Mouse (Mus musculus) left cerebral cortex, adult 8-10 months (tissue): Measurements from ENCODE around the gene Sirt2. TPM values are rescaled to one million over a fixed set of nuclear protein-coding genes. Genes with fewer than 3 reads are reported as not detected.

Source experiments
- DNase-seq, 2 experiments: peaks; one replicate each; pipeline ENCODE4 v3.0.0; 2022; ENCODE audit warnings: low spot score in 2 of 2
- total RNA-seq, 4 experiments: library from RNA; stranded (reverse); gene quantifications; 2 replicates each; pipeline ENCODE4 v1.2.4; 2022

Sirt2 gene
- total RNA-seq, 4 experiments from 2014 or later = 132 to 145 (median 141) TPM

DNA sequence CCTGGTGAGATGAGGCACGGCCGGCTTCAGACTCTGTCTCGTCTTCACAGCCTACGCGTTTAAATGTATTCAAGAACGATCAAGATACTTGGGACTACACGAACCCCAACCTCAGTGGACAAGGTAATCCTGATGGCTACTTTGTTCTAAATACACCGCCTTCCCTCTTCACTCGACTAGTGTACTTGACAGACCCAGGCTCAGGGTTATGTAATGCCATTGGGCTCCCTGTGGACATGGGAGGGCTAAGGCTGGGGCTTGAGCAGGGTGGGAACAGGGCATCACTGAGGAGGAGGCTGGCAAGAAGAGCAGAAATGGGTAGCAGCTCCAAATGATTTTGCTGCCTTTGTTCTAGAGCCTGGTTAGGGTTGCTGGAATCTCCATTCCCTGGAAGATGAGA is 48.7 kb downstream of the Sirt2 start:
- DNase-seq = no peak

DNA sequence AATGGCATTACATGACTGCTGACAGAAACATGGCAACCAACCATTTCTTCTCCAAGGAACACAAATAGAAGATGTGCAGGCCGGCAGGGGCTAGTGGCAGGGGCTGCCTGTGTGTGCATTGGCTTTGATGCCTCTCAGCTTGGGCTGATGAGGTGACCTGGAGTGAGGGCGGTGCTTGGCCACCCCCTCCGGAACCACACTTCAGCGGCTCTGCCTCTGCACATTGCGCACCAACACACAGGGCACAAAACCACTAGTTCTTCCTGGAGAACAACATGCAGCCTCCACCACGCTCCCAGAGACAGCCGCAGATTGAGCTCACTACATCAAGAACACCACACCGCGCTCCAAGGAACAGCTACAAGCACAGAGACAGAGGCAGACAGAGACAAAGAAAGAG is 49.7 kb downstream of the Sirt2 start:
- DNase-seq = no peak

DNA sequence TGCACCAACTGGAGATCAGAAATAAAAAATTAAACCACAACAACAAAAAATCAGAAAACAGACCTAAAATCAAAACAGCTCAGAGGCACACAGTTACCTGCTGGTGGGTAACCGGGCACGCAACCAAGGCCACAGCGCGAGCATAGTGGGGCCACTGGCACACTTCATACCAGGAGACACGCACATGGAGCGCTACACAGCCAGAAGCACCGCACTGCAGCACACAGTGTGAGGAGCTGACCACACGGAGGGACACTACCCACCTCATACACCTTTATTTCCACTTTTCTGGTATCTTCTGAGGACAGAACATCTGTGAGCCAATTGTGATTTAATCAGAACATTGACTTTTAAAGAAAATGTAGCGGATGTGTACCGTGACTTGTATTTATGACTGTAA is 50.4 kb downstream of the Sirt2 start:
- no peak for DNase-seq

DNA sequence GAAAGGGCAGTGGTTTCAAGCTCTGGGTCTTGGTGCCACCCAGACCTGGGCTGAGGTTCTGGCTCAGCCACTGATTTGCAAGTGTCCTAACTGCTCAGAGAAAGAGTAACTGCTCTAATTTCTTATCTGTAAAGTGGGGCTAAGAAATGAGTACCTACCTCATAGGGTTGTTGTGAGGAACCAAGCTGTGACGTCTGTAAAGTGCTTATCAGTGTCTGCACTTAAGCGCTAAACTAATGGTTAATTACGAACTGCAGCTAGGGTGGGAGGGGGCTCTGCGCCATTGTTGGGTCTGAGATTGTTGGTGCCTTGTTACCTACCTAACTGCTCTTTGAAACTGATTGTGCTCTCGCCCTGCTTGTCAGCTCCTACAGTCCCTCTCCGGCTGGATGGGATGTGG is 51.0 kb downstream of the Sirt2 start:
- no peak for DNase-seq

DNA sequence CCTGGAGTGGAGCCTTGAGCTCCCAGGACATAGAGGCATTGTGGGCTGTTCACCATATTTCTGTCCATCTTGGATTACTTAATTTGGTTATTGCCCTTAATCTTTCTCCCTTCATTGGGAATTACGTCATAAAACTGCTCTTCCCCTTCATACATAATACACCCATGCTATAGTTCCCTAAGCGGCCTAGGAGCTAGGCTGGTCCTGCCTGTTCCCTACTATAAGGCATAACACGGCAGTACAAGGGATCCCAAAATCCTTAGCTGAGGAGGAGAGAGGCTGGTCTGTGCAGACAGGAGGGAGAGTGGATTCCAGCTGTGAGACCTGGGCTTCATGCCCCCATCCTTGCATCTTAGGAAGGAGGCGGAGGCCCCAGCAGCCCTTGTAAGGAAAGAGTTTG is 51.4 kb downstream of the Sirt2 start:
- DNase-seq = no peak

DNA sequence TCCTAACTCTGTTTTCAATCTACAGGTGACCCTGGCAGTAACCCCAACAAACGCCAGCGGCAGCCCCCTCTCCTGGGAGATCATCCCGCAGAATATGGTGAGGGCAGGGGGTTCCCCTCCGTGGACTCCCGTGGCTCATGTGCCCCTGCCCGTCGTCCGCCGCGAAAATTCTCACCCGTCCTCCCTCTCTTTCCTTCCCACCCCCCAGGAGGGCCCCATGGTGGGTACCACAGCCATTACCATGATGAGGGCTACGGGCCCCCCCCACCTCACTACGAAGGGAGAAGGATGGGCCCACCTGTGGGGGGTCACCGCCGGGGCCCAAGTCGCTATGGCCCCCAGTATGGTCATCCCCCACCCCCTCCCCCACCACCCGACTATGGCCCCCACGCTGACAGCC is 51.9 kb downstream of the Sirt2 start:
- DNase-seq = no peak

DNA sequence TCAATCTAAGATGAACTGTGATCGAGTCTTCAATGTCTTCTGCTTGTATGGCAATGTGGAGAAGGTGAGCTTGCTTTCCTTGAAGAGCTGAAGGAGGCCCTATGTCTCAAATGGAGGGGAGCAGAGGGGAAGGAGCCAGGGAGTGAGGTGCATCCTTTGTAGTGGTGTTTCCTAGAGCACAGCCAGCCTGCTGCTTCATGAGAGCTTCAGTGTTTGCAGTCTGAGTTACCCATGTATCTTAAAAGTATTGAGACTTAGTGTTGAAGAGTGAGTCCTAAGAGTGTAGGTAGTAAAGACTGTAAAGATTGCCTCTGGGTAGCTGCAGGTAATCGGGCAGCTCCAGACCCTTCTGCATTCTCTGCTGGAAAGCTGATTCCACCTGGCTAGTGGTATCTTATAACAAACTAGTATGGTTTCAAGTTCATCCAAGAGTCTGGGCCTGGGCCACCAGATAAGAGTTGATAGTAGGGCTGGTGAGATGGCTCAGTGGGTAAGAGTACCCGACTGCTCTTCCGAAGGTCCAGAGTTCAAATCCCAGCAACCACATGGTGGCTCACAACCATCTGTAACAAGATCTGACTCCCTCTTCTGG is 52.4 kb downstream of the Sirt2 start:
- DNase-seq = no peak

DNA sequence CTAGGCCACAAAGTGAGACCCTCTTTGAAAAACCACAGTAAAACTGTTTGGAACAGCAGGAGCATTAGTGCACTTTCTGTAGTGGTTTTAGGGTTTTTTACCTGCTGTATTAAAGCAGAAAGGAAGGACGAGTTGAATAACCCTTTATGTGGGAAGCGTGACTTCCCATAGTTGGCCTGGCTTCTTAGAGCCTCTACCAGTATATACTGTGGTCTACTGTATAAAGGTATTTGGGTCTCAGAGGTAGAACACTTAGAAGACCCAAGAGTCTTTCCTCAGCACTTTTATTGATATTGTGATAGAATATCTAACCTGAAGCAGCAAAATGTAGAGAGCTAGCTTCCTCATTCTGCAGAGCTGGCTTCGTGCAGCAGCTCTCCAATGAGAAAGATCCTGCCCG is 53.0 kb downstream of the Sirt2 start:
- DNase-seq = no peak

DNA sequence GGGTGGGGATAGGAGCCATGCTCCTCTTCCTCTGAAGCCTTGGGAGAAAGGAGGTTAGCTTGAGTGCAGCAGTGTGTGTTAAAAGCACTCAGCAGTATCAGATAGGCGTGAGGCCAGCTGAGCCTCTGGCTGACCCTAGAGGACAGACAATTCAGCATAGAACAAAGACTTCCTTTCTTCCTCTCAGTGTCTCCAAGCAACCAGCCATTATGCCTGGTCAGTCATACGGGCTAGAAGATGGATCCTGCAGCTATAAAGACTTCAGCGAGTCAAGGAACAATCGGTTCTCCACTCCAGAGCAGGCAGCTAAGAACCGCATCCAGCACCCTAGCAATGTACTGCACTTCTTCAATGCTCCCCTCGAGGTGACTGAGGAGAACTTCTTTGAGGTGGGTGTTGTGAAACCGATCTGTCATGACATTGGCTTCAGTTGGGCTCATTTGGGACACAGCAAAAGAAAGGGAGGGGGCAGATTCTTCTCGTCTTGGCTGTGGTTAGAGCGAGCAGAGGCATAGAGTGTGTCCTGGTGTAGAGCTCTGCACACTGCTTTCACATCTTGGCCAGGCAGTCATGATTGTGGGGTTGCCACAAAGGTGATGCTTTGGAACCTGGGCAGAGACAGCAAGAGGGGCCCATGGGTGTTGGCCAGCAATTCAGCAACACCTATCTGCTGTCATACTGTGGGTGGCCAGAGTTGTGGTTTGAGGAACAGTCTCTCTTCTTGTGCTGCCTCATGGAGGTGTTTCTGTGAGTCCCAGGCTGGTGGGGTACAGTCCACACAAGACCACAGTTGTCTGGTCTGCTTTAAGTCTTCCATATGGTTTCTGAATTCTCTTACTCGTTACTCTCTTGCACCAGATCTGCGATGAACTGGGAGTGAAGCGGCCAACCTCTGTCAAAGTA is 54.1 kb downstream of the Sirt2 start:
- no peak for DNase-seq

DNA sequence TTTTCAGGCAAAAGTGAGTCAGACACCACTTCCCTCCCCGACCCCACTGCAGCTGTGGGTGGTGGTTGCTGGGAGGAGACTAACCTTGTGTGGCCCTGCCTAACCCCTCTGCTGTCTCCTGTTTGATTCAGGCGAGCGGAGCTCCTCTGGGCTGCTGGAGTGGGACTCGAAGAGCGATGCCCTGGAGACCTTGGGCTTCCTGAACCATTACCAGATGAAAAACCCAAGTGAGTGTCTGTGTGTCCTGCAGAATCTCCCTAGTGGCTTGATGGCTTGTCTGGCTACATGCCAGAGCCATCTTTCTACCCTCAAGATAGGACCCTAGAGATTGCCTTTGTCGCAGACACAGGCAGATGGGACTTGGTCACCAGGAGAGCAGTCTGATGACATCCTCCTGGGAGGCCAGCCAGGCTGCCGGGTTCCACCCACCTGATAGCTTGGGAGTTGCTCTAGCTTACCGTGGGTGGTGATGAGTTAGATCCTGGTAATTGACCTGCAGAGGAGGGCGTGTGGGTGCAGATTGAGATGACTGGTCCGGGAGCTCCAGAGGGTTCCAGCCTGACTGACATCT is 54.8 kb downstream of the Sirt2 start:
- peak in 1 of 2 experiments; percentile 80 for DNase-seq

DNA sequence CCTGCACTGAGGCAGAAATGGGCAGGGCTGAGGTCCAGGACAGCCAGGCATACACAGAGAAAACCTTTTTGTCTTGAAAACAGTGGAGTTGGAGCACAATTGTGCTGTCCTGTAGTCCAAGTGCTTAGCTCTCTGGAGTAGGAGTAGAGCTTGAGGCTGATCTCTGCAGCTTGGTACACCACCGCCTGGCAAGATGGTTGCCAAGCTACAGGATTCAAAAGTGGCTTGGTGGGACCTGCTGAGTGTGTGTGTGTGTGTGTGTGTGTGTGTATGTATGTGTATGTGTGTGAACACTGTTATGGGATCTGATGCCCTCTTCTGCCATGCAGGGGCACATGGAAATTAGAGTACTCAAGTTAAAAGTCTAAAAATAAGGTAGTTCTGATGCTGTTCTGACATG is 56.0 kb downstream of the Sirt2 start:
- DNase-seq = no peak

DNA sequence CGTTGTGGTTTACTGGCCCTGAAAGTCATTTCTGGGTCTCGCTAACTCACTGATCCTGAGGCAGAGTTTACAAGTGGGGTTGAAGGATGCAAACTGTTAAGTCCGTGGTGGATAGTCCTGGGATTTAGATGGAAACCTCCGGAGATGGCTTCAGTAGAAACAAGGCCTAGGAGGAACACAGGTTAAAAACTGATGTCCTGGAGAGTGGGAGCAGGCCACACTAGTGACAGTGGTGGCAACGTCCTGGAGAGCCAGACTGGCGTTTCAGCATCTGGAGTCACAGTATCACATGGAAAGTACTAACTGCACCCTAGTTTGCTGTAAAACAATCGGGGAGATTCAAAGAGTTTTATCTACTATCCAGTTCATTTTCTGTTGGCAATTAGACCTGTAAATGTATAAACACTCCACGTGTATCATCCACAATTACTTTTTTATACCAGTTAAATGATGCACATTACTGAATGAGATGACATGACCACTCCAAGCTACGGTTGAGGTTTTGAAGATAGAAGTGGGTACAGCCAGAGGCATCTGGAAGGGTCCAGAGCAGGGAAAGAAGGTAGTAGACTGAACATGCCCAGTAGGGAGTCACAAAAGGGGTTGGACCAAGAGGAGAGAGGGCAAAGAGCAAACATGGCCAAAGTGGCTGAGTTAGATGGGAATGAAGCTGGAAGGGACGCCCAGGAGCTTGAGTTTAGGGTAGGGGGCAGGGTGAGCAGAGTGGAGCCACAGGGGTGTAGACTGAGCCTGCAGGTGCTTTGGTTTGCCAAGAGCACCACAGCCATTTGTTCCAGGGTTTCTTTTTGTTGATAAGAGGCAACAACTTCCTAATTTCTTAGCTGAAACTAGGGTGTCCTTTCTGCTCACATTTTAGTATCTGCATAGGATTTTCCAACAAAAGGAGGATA is 56.7 kb downstream of the Sirt2 start:
- DNase-seq = no peak

DNA sequence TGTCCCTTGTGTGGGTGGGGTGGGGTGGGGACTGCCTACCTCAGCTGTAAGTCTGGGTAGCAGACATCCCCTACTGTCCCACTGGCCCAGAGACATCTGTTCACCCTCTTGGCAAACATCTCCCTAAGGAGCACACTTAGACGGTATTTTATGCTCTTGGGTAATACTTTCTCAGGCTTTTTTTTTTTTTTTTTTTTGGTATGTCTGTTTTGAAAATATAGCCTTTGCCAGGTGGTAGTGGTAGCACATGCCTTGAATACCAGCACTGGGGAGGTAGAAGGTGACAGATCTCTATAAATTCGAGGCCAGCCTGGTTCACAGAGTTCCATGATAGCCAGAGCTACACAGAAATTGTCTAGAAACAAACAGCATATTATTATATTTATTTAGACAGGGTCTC is 57.4 kb downstream of the Sirt2 start:
- no peak for DNase-seq

DNA sequence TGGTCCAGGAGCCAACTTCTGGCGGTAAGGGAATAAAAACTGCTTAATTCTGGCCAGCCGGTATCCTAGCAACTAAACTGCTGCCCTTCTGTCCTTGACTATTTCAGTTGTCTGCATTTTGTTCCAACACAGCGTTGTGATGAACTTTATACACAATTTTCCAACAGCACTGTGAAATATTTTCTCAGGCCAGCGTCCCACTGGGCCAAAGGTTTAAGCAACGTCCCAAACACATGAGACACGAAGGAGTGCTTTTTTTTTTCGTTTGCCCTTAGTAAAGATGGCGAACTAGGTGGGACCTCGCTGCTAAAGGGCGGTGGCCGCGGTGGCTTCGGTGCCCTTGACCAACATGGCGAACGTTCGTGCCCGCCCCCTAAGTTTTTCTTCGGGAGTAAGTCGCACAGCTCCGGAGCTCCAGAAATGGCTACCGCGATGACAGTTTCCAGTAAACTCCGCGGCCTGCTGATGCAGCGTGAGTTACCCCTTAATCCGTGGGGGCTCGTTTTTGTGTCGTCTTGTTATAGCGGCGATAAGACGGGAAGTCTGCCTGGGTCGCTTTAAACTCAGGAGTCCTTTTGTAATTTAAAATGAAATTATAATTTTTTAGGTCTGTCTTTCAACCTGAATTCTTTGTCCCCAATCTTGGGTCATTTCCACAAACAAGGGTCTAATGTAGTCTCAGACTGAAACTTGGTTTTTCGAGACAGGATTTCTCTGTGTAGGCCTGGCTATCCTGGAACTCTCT is 58.6 kb downstream of the Sirt2 start, which contains the start of gene Ech1:
Gene Ech1, plus strand, starts transcription at position 277 of the 745 bp plus-strand sequence.
- DNase-seq = peak; percentile 78 to 81

DNA sequence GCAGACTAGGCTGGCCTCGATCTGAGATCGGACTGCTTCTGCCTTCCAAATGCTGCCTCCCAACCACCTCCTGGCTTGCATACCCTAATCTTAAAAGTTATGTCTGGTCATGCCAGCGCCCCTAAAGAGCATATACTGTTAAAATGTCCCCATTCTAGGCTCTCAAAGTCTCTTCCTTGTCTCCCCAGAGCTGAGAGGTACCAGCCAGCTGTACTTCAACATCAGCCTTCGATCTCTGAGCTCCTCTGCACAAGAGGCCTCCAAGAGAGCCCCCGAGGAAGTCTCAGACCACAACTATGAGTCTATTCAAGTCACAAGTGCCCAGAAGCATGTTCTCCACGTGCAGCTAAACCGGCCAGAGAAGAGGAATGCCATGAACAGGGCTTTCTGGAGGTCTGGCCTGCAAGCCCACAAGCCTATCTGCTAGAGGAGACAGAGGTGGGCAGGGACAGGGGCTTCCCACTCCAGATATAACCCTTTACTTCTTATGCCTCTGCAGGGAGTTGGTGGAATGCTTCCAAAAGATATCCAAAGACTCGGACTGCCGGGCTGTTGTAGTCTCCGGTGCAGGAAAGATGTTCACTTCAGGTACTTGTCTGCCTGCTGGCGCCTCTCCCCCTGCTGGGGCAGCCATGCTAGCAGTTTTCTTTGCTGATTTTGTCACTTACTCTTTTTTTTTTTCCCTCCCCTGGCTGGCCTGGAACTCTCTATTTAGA is 59.3 kb downstream of the Sirt2 start:
- DNase-seq = no peak

DNA sequence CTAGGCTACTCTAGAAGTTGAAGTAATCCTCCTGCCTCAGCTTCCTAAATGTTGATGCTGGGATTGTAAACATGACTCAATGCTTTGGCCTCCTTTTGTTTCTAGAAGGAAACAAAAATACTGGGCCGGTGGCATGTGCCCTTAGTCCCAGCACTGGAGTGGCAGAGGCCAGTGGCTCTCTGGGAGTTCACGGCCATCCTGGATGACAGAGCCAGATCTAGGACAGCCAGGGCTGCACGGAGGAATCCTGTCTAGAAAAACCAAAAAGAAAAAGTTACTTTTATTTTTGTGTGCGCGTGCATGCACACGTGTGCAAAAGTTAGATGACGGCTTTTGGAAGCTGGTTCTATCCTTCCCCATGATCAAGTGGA is 59.9 kb downstream of the Sirt2 start:
- DNase-seq = no peak

DNA sequence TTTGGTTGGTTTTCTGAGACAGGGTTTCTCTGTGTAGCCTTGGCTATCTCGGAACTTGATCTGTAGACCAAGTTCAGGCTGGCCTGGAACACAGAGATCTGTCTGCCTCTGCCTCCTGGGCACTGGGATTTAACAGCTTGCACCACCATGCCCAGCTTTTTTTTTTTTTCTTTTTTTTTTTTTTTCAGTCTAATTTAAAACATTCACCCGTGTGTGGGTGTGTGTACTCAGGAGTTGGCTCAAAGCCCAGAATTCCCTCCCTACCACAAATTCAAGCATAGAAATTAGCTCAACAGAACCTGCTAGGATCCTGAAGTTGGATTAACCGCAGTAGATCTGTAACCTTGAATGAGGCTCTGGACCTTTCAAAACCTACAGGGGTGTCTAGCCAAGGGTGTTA is 60.8 kb downstream of the Sirt2 start:
- peak in 1 of 2 experiments; percentile 70 for DNase-seq

DNA sequence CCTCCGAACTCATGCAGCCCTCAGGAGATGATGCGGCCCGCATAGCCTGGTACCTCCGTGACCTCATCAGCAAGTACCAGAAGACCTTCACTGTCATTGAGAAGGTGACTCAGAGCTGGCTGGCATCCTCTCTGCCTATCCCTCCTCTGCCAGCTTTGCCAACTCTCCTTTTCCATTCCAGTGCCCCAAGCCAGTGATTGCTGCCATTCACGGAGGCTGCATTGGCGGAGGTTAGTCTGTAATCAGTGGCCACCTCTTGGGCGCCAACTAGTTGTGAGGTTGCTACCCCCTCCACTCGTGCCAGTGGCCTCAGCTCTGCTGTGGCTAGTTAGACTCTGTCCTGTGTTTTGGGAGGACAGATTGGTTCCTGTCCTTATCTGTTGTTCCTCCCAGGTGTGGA is 63.3 kb downstream of the Sirt2 start:
- DNase-seq = no peak

DNA sequence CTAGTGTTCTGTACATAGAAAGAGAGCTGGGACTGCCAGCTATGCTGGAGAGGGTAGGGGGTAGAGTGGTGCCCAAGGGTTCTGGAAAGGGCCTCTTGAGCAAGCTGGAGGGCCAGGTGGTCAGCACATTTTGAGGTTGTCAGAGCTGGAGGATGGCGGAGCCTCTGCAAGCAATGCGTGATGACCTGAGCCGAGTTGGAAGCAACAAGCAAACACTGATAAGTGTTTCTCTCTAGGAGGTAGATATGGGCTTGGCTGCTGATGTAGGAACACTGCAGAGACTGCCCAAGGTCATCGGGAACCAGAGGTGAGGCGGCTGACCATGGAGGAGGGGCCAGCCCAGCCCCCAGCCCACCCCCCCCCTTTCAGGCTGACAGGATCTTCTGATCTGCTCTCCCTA is 64.4 kb downstream of the Sirt2 start:
- no peak for DNase-seq

DNA sequence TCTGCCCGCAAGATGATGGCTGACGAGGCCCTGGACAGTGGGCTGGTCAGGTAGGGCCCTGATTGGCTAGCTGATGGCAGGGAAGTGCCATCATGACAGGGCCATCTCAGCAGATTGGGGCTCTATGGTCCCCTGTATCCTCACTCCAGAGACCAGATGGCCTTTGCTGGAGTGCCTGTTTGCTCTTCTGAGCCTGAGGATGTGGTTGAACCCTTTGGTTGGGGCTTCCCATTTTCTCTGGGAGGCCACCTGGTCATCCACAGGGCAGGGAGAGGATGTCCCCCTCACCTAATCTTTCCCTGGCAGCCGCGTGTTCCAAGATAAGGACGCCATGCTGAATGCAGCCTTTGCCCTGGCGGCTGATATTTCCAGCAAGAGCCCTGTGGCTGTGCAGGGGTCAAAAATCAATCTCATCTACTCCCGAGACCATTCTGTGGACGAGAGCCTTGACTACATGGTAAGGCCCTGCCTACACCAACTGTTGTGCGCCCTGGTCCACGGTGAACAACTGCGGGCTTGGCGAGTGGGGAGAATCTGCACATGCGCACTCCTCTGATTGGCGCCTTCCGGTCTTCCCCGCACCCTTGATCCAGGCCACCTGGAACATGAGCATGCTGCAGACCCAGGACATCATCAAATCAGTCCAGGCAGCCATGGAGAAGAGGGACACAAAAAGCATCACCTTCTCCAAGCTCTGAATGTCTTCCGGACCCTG is 65.0 kb downstream of the Sirt2 start:
- no peak for DNase-seq
